Mouse (Mus musculus) midbrain, embryonic 14.5 days (tissue): ENCODE results near the gene Pdzrn3. TPM values are rescaled to one million over a fixed set of nuclear protein-coding genes. Genes with fewer than 3 reads are reported as not detected.

Experiments used
- ATAC-seq: fragments of 200-750 bp; cut with Nextera tagmentation; 2 replicates; pipeline ENCODE4 v1.8.0; 2017; ENCODE audit warnings: moderate number of reproducible peaks, moderate library complexity; ENCODE audit not compliant: low FRiP score, low TSS enrichment
- DNase-seq: peaks from one replicate; pipeline ENCODE4 v3.0.0-alpha.2; 2015
- H3K27ac ChIP-seq: fragments of 300-500 bp; sonication (generic); replicated peaks from 2 replicates; pipeline ENCODE4 v1.5.1; 2014; ENCODE audit warnings: mild to moderate bottlenecking, low read depth, low read length, moderate library complexity
- H3K27me3 ChIP-seq: fragments of 300-500 bp; sonication (generic); 2 replicates; pipeline ENCODE4 v1.6.1; 2014; ENCODE audit warnings: low read length, control low read depth, mixed read lengths; ENCODE audit not compliant: control insufficient read depth, insufficient read depth
- H3K36me3 ChIP-seq: fragments of 300-500 bp; sonication (generic); 2 replicates; pipeline ENCODE4 v1.6.1; 2014; ENCODE audit warnings: low read length, control low read depth; ENCODE audit not compliant: control insufficient read depth, insufficient read depth
- H3K4me1 ChIP-seq: fragments of 300-500 bp; sonication (generic); 2 replicates; pipeline ENCODE4 v1.6.1; 2014; ENCODE audit warnings: mild to moderate bottlenecking, antibody characterized with exemption, low read length, control low read depth; ENCODE audit not compliant: control insufficient read depth, insufficient read depth
- H3K4me2 ChIP-seq: fragments of 300-500 bp; sonication (generic); 2 replicates; pipeline ENCODE4 v1.6.1; 2014; ENCODE audit warnings: mild to moderate bottlenecking, low read length, moderate library complexity
- H3K4me3 ChIP-seq: fragments of 300-500 bp; sonication (generic); replicated peaks from 2 replicates; pipeline ENCODE4 v1.5.1; 2014; ENCODE audit warnings: low read depth, low read length
- H3K9ac ChIP-seq: fragments of 300-500 bp; sonication (generic); replicated peaks from 2 replicates; pipeline ENCODE4 v1.6.1; 2014; ENCODE audit warnings: mild to moderate bottlenecking, low read length, moderate library complexity
- H3K9me3 ChIP-seq: fragments of 300-500 bp; sonication (generic); 2 replicates; pipeline ENCODE4 v1.6.1; 2016; ENCODE audit warnings: low read length, control low read depth, mixed read lengths; ENCODE audit not compliant: control insufficient read depth
- WGBS: fragments of 180-500 bp; shearing (Covaris S2); extraction: QIAGEN DNeasy Blood & Tissue Kit; methylation state at CpG from one replicate; pipeline ENCODE4 v1.1.7; 2014; 5-methylcytosine and 5-hydroxymethylcytosine counted together
- polyA plus RNA-seq: library from polyadenylated mRNA; unstranded; fragments of >200 nt; fragmentation: Nextera tagmentation; extraction: Ambion mirVana; gene quantifications from 2 replicates; pipeline ENCODE4 v1.2.1, GENCODE M21; 2014

Gene Pdzrn3
- polyA plus RNA-seq, 1 experiment from 2014 or later = 20.6 TPM

DNA sequence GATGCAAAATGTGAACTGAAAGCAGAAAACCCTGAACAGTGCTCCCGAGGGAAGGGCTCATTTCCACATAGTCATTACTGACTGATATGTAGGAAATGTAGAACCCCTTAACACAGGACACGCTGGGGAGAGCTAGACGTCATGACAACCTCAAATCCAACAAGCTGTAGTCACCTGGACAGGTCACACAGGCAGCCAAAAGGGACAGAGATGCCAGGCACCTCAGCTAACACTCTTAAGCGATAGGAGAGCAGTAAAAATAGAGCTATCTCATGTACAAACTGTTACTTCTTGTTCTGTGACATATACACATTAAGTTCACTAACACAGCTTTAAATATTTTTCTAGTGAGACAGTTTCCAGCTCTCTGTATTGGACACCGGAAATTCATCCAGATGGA lies 15.0 kb downstream of the Pdzrn3 start:
- H3K9me3 ChIP-seq = no peaks in the 10 kb centered on the region
- 91% methylated on average over 5 of the region's 5 CpGs for WGBS
- no peak overlapping the region for H3K4me2 ChIP-seq
- H3K4me3 ChIP-seq = no peak overlapping the region
- H3K27ac ChIP-seq = no peak overlapping the region
- H3K36me3 ChIP-seq = no peaks in the 10 kb centered on the region
- ATAC-seq = no peak
- H3K27me3 ChIP-seq = no peaks in the 10 kb centered on the region
- H3K4me1 ChIP-seq = 0 out of 2 replicates have a peak, but pooled peaks cover 5% of the 10 kb centered on the region
- DNase-seq = no peak
- no peak overlapping the region for H3K9ac ChIP-seq

DNA sequence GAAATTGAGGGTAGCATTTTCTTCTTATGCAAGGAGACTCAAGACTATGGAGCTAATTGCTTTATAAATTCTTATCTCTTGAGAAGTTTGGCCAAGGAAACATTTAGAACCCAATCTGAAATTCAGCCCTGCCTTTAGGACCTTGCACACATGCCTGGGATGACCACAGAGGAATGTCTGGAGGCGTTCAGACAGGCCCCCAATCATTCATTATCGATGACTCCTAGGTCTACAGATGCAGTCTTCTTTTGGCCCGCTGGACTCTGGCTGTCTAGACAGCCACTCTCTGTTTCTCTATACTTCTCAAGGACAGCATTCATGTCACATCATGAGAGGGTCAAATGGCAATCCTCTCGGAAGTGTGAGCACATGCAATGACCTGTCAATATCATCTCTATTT lies 15.4 kb downstream of the Pdzrn3 start:
- WGBS = 76% methylated on average over 4 of the region's 4 CpGs
- ATAC-seq = no peak
- no peaks in the 10 kb centered on the region for H3K36me3 ChIP-seq

DNA sequence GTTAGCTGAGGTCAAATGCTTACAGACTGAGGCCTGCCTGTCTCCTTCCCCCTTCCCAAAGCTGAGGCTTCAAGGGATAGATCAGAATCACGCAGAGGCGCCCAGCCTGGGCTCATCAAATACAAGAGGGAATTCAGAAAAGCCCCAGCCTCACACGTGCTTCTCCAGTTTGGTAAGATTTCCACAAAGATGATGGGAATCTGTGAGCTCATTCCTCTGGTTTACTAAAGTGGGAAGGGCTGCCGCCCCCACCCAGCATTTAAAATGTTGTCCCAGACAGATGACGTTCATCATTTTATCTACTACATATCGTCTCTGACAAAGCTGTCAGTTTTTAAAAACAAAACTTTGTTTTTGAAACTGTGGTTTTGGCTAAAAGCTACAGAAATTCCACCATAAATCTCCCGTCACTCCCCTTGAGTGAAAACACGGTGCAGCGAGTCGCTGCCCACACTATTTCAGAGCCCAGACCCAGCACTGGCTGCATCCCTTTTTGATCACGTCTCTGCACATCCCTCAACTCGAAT lies 17.4 kb downstream of the Pdzrn3 start:
- Histone ChIP-seq H3K4me2 (no peak overlapping the region), H3K27me3 (no peaks in the 10 kb centered on the region), H3K9ac (no peak overlapping the region), H3K9me3 (no peaks in the 10 kb centered on the region), H3K4me3 (no peak overlapping the region), H3K4me1 (peaks cover 3% of the 10 kb centered on the region; the same call in 1 of the 2 replicates), H3K36me3 (no peaks in the 10 kb centered on the region), H3K27ac (no peak overlapping the region)
- 70% methylated on average over 12 of the region's 12 CpGs for WGBS
- DNase-seq = no peak
- no peak for ATAC-seq

More for the DNA sequence above, 15.4 kb downstream of the Pdzrn3 start:
- no peak overlapping the region for H3K9ac ChIP-seq
- no peak overlapping the region for H3K27ac ChIP-seq
- no peaks in the 10 kb centered on the region for H3K9me3 ChIP-seq
- H3K4me3 ChIP-seq = no peak overlapping the region
- H3K27me3 ChIP-seq = no peaks in the 10 kb centered on the region
- no peak overlapping the region for H3K4me2 ChIP-seq
- DNase-seq = no peak
- 0 out of 2 replicates have a peak, but pooled peaks cover under 1% of the 10 kb centered on the region for H3K4me1 ChIP-seq

DNA sequence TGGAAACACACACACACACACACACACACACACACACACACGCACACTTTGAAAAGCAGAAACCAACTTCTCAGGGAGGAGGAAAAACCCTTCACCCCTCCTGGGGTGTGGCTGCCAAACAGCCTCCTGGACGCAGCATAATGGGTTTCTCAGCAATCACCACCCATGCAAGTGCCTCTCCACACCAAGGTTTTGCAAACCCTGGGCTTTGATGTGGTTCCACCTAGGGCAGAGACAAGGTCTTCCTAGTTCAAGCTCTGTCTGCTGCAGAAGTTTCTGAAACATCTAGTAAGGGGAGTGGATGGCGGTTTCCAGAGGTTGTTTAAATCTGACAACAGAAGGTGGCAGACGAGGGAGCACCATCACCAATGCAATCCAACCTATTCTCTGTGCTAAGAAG lies 18.1 kb downstream of the Pdzrn3 start:
- H3K36me3 ChIP-seq = no peaks in the 10 kb centered on the region
- no peaks in the 10 kb centered on the region for H3K27me3 ChIP-seq
- no peak overlapping the region for H3K9ac ChIP-seq
- no peaks in the 10 kb centered on the region for H3K9me3 ChIP-seq
- H3K27ac ChIP-seq = no peak overlapping the region
- WGBS = 74% methylated on average over 4 of the region's 4 CpGs
- DNase-seq = no peak
- no peak for ATAC-seq
- H3K4me1 ChIP-seq = peaks cover 5% of the 10 kb centered on the region; the same call in 1 of the 2 replicates
- no peak overlapping the region for H3K4me3 ChIP-seq
- H3K4me2 ChIP-seq = no peak overlapping the region

DNA sequence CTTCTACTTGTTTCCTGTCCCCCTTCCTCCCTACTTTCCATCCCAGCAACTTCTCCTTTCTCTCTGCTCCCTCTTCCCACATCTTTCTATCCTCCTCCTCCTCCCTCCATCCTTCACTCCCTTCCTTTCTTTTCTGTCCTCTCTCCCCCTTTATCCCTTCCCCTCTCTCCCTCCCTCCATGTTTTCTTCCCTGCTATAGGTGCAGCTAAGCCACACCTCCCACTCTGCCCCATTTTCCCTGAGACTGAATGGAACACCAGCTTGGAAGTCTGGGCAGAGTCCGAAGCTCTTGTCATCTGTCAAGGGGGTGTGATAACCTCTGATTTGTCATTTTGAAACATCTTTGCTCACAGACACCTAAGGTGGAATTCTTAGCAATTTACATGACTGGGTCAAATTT lies 22.8 kb downstream of the Pdzrn3 start:
- Histone ChIP-seq H3K4me2 (no peak overlapping the region), H3K27ac (no peak overlapping the region), H3K4me1 (peaks cover 28% of the 10 kb centered on the region), H3K36me3 (no peaks in the 10 kb centered on the region), H3K9me3 (no peaks in the 10 kb centered on the region), H3K4me3 (no peak overlapping the region), H3K9ac (no peak overlapping the region), H3K27me3 (no peaks in the 10 kb centered on the region)
- 44% methylated on average over 1 of the region's 1 CpGs for WGBS
- ATAC-seq = no peak
- DNase-seq = no peak

DNA sequence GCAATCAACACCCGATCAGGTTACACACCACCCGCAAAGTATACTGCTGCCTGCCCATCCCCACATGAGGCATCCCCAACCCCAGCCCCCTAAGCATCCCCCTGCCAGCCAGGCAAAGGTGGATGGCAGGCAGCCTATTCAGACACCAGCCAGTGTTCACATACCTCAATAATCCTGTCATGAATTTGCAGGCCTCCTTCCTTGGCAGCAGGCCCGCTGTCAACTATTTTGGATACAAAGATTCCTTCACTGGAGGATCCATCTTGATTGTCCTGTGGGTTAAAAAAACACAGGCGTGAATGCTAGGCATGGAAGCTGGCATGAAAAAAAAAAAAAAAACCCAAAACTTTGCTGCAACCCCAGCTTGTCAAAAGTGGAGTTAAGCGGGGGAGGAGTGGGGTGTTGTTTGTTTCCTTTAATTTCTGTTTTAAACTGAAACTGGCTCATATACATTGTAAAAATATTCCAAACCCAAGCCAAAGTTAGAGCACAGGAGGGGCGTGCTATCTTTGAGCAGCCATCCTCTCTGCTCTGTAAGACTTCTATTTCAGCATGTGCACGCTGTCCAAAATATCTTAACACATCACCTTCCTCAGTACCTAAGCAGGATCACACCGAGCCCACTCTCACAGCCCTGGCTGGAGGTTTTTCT lies 23.3 kb downstream of the Pdzrn3 start:
- WGBS = 49% methylated on average over 8 of the region's 8 CpGs

DNA sequence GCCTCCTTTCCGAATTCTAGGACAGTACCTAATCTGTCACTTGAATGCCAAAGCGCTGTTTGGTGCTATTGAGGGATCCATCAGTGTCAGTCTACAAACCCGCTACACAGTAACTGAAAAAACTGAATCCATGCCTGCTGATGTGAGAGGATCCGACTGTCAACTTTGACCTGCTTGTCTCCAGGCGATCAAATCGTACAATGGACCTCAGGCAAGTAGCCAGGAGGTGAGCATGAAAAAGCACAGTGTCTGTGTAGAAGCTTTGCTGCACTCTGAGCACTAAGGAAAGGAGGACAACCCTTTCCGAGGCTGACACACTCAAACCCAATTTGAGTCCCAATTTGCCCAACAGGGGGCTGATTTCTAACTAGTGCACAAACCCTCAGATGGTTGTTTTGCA lies 24.0 kb downstream of the Pdzrn3 start:
- no peaks in the 10 kb centered on the region for H3K27me3 ChIP-seq
- no peak overlapping the region for H3K9ac ChIP-seq
- H3K4me2 ChIP-seq = no peak overlapping the region
- no peak overlapping the region for H3K27ac ChIP-seq
- no peak for DNase-seq
- H3K36me3 ChIP-seq = no peaks in the 10 kb centered on the region
- H3K4me1 ChIP-seq = peaks cover 28% of the 10 kb centered on the region
- ATAC-seq = no peak; the same call in 1 of the 2 replicates
- no peaks in the 10 kb centered on the region for H3K9me3 ChIP-seq
- 47% methylated on average over 7 of the region's 7 CpGs for WGBS
- no peak overlapping the region for H3K4me3 ChIP-seq

More for the DNA sequence above, 23.3 kb downstream of the Pdzrn3 start:
- peak; percentile 69 for DNase-seq
- H3K4me3 ChIP-seq = no peak overlapping the region
- no peaks in the 10 kb centered on the region for H3K27me3 ChIP-seq
- no peak overlapping the region for H3K9ac ChIP-seq
- ATAC-seq = peak; percentile 62; the same call in 1 of the 2 replicates
- peaks cover 28% of the 10 kb centered on the region for H3K4me1 ChIP-seq
- H3K4me2 ChIP-seq = no peak overlapping the region
- H3K27ac ChIP-seq = no peak overlapping the region
- H3K9me3 ChIP-seq = no peaks in the 10 kb centered on the region
- H3K36me3 ChIP-seq = no peaks in the 10 kb centered on the region

DNA sequence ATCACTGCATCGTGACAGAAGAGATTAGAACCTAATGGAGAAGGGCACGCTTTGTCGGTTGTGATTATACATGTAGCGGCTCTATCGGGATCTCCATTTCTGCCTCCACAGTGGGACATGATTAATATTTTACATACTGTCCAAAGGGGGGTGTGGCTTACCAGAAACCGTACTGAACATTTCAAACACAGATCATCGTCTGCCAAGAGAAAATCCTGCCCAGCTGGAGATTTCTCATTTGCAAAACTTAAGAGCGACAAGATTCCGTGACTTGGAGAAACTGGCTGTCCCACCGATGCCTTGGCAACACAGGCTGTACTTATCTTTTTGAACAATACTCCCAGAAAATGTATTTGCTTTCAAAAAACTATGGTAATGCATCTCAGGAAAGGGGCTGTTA lies 25.1 kb downstream of the Pdzrn3 start:
- ATAC-seq = no peak
- Histone ChIP-seq H3K9ac (no peak overlapping the region), H3K27me3 (no peaks in the 10 kb centered on the region), H3K27ac (no peak overlapping the region), H3K9me3 (no peaks in the 10 kb centered on the region), H3K4me2 (no peak overlapping the region), H3K4me1 (peaks cover 28% of the 10 kb centered on the region), H3K4me3 (no peak overlapping the region), H3K36me3 (no peaks in the 10 kb centered on the region)
- peak; percentile 42 for DNase-seq
- 30% methylated on average over 10 of the region's 10 CpGs for WGBS

DNA sequence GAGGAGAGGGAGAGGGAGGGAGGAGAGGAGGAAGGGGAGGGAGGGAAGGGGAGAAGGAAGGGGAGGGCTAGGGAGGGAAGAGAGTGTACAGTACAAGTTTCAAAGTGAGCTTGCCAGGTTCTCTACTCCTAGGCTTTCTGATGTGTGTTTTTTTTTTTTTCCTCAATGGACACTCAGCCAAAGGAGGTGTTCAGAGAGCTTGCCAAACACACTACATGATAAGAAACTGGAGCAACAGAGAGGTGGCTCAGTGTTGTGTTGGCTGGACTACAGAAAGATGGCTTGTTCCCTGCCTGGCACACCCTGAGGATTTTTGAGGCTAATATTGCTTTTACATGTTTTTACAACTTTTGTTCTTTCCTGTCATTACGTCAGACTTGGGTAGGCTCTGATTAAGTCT lies 26.6 kb downstream of the Pdzrn3 start:
- no peak overlapping the region for H3K4me2 ChIP-seq
- DNase-seq (no peak), ATAC-seq (no peak)
- peaks cover 25% of the 10 kb centered on the region; the same call in 1 of the 2 replicates for H3K4me1 ChIP-seq
- no peaks in the 10 kb centered on the region for H3K36me3 ChIP-seq
- no peak overlapping the region for H3K4me3 ChIP-seq
- H3K9ac ChIP-seq = no peak overlapping the region
- no peak overlapping the region for H3K27ac ChIP-seq
- 89% methylated on average over 1 of the region's 1 CpGs for WGBS
- H3K9me3 ChIP-seq = no peaks in the 10 kb centered on the region
- no peaks in the 10 kb centered on the region for H3K27me3 ChIP-seq
